Mouse (Mus musculus): ENCODE measurements around the gene Lce3d. TPM values are rescaled to one million over a fixed set of nuclear protein-coding genes. Genes with fewer than 3 reads are reported as not detected.

Gene Lce3d
- not detected for polyA plus RNA-seq (2014; fragmentation: Illumina TruSeq; extraction: RNeasy Lipid Tissue Mini Kit (QIAGEN cat#74804); ENCODE audit: low read depth, low replicate concordance)

GRCm38 (mm10) chr3:92957090-92957489, at the start of gene Lce3d:
Gene Lce3d (plus strand): TSS chr3:92957390.

GRCm38 (mm10) chr3:92926130-92926529, 31.1 kb upstream of the Lce3d start, which contains the start of gene Lce3a:
Gene Lce3a (minus strand): TSS chr3:92926230.

GRCm38 (mm10) chr3:92932679-92933078, 24.5 kb upstream of the Lce3d start, which contains the start of gene Lce3b:
Gene Lce3b (plus strand): TSS chr3:92932979.

GRCm38 (mm10) chr3:92944186-92944585, 13.0 kb upstream of the Lce3d start, which contains the start of gene Lce3c:
Gene Lce3c (plus strand): TSS chr3:92944486.

GRCm38 (mm10) chr3:92966761-92967160, 9.6 kb downstream of the Lce3d start, which contains the start of gene Lce3e:
Gene Lce3e (plus strand): TSS chr3:92967061.

GRCm38 (mm10) chr3:92991926-92992325, 34.7 kb downstream of the Lce3d start, which contains the start of gene Lce3f:
Gene Lce3f (plus strand): TSS chr3:92992226.

Other genes starting within 250 kb of the Lce3d start
- not detected for gene Lce1e, start 248.3 kb upstream of the Lce3d start, polyA plus RNA-seq (2014; fragmentation: Illumina TruSeq; extraction: RNeasy Lipid Tissue Mini Kit (QIAGEN cat#74804); ENCODE audit: low read depth, low replicate concordance)
- not detected for gene Lce1f, start 237.0 kb upstream of the Lce3d start, polyA plus RNA-seq (2014; fragmentation: Illumina TruSeq; extraction: RNeasy Lipid Tissue Mini Kit (QIAGEN cat#74804); ENCODE audit: low read depth, low replicate concordance)
- gene Gm38119, start 218.3 kb upstream of the Lce3d start, polyA plus RNA-seq (2014; fragmentation: Illumina TruSeq; extraction: RNeasy Lipid Tissue Mini Kit (QIAGEN cat#74804); ENCODE audit: low read depth, low replicate concordance) = not detected
- gene Lce1g, start 205.1 kb upstream of the Lce3d start, polyA plus RNA-seq (2014; fragmentation: Illumina TruSeq; extraction: RNeasy Lipid Tissue Mini Kit (QIAGEN cat#74804); ENCODE audit: low read depth, low replicate concordance) = not detected
- gene Lce1h, start 192.3 kb upstream of the Lce3d start, polyA plus RNA-seq (2014; fragmentation: Illumina TruSeq; extraction: RNeasy Lipid Tissue Mini Kit (QIAGEN cat#74804); ENCODE audit: low read depth, low replicate concordance) = not detected
- gene Lce1i, start 178.5 kb upstream of the Lce3d start, polyA plus RNA-seq (2014; fragmentation: Illumina TruSeq; extraction: RNeasy Lipid Tissue Mini Kit (QIAGEN cat#74804); ENCODE audit: low read depth, low replicate concordance) = not detected
- not detected for gene Lce1j, start 166.9 kb upstream of the Lce3d start, polyA plus RNA-seq (2014; fragmentation: Illumina TruSeq; extraction: RNeasy Lipid Tissue Mini Kit (QIAGEN cat#74804); ENCODE audit: low read depth, low replicate concordance)
- gene Lce1k, start 149.5 kb upstream of the Lce3d start, polyA plus RNA-seq (2014; fragmentation: Illumina TruSeq; extraction: RNeasy Lipid Tissue Mini Kit (QIAGEN cat#74804); ENCODE audit: low read depth, low replicate concordance) = not detected
- not detected for gene Kprp, start 130.1 kb upstream of the Lce3d start, polyA plus RNA-seq (2014; fragmentation: Illumina TruSeq; extraction: RNeasy Lipid Tissue Mini Kit (QIAGEN cat#74804); ENCODE audit: low read depth, low replicate concordance)
- gene Lce1l, start 106.1 kb upstream of the Lce3d start, polyA plus RNA-seq (2014; fragmentation: Illumina TruSeq; extraction: RNeasy Lipid Tissue Mini Kit (QIAGEN cat#74804); ENCODE audit: low read depth, low replicate concordance) = not detected
- gene 2310050C09Rik, start 87.2 kb upstream of the Lce3d start, polyA plus RNA-seq (2014; fragmentation: Illumina TruSeq; extraction: RNeasy Lipid Tissue Mini Kit (QIAGEN cat#74804); ENCODE audit: low read depth, low replicate concordance) = not detected
- gene Lce3a, start 31.2 kb upstream of the Lce3d start, polyA plus RNA-seq (2014; fragmentation: Illumina TruSeq; extraction: RNeasy Lipid Tissue Mini Kit (QIAGEN cat#74804); ENCODE audit: low read depth, low replicate concordance) = not detected
- gene Lce3b, start 24.4 kb upstream of the Lce3d start, polyA plus RNA-seq (2014; fragmentation: Illumina TruSeq; extraction: RNeasy Lipid Tissue Mini Kit (QIAGEN cat#74804); ENCODE audit: low read depth, low replicate concordance) = not detected
- gene Lce3c, start 12.9 kb upstream of the Lce3d start, polyA plus RNA-seq (2014; fragmentation: Illumina TruSeq; extraction: RNeasy Lipid Tissue Mini Kit (QIAGEN cat#74804); ENCODE audit: low read depth, low replicate concordance) = not detected
- not detected for gene Lce3e, start 9.7 kb downstream of the Lce3d start, polyA plus RNA-seq (2014; fragmentation: Illumina TruSeq; extraction: RNeasy Lipid Tissue Mini Kit (QIAGEN cat#74804); ENCODE audit: low read depth, low replicate concordance)
- not detected for gene Lce3f, start 34.8 kb downstream of the Lce3d start, polyA plus RNA-seq (2014; fragmentation: Illumina TruSeq; extraction: RNeasy Lipid Tissue Mini Kit (QIAGEN cat#74804); ENCODE audit: low read depth, low replicate concordance)
- gene Crct1, start 58.3 kb downstream of the Lce3d start, polyA plus RNA-seq (2014; fragmentation: Illumina TruSeq; extraction: RNeasy Lipid Tissue Mini Kit (QIAGEN cat#74804); ENCODE audit: low read depth, low replicate concordance) = not detected
- not detected for gene Lce1m, start 61.7 kb downstream of the Lce3d start, polyA plus RNA-seq (2014; fragmentation: Illumina TruSeq; extraction: RNeasy Lipid Tissue Mini Kit (QIAGEN cat#74804); ENCODE audit: low read depth, low replicate concordance)
- not detected for gene Gm4858, start 111.4 kb downstream of the Lce3d start, polyA plus RNA-seq (2014; fragmentation: Illumina TruSeq; extraction: RNeasy Lipid Tissue Mini Kit (QIAGEN cat#74804); ENCODE audit: low read depth, low replicate concordance)
- gene Crnn, start 187.4 kb downstream of the Lce3d start, polyA plus RNA-seq (2014; fragmentation: Illumina TruSeq; extraction: RNeasy Lipid Tissue Mini Kit (QIAGEN cat#74804); ENCODE audit: low read depth, low replicate concordance) = not detected
- not detected for gene Flg2, start 239.9 kb downstream of the Lce3d start, polyA plus RNA-seq (2014; fragmentation: Illumina TruSeq; extraction: RNeasy Lipid Tissue Mini Kit (QIAGEN cat#74804); ENCODE audit: low read depth, low replicate concordance)

All from kidney, adult 10 weeks (tissue).